Mouse (Mus musculus): ENCODE results near the gene Clic4.
"Not testable (repeated sequence)": the region's sequence is repeated elsewhere in the genome, so short reads cannot be mapped to it uniquely, and the experiment has no call there.

Gene Clic4

DNA sequence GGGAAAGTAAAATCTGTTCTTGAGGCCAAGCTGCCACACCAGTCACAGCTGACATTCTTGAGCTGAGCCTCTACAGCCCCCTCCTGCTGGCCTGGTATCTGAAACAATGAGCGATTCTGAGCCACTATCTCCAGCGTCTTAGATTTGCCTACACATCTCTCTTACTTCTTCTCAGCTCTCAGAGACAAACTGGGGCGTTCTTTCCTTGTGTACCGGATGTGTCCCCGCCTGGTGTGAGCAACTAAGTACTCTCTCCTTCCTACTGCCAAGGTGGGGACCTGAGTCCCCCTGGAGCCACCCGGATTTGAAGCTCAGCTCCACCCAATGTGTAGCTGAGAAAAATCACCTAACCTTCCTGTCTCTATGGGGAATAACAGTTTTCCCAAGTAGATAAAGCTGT lies 19.2 kb upstream of the Clic4 start:
- no peak for DNase-seq

DNA sequence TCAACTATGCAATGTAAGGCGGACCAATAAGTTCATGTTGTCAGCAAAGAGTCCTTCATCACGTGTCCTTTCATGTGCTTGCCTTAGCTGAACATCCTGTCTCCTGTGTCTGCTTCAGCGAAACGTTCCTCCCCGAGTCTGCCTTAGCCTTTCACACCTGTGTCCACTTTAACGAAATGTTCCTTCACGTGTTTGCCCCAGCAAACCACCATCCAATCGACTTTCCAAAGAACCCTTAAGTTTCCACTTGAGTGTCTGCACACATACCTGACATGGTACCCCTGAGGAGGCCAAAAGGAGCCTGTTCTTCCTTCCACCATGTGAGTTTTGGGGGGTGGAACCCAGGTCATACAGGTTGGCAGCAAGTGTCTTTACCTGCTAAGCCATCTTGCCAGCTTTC lies 18.6 kb upstream of the Clic4 start:
- DNase-seq = no peak

DNA sequence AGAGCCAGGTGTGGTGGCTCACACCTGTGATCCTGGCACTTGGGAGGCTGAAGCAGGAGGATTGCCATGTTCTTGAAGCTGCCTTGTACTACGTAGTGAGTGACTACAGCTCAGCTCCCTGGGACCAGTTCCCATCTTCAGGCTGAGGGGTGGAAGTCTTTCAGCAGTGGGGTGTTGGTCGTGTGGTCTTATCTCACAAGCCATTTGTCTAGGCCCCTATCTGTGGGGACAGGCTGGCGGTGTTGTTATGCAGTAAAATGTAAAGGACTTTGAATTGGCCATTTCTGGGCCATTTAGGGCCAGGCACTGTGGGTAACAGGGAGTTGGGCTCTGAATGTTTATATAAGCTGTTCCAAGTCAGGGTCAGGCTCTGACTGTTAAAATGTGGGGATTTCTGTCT lies 15.4 kb upstream of the Clic4 start:
- no peak for DNase-seq

DNA sequence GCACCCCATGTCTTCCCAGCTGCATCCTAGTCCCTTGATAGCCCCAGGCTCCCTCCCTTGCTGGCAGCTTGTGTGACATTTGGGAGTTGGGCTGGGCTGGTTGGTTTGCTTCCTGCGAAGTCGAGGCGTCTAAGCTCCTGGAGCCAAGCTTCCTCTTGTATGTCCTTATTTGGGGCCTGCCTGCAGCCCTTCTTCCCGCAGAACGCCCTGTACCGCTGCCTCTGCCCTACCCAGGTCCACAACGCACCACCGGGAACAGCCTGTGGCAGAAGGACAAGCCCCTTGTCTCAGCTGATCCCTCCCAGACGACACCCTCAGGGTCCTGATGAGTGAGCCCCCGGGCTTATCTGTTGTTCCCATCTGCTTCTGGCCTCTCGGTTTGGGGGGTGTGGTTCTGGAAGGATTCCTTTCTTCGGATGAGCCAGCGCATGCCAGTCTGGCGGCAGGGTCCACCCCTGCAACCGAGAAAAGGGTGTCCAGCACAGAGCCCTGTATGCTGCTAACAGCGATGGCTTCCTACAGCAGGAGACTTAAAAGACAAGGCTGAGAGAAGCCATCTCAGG lies 14.3 kb upstream of the Clic4 start:
- no peak for DNase-seq

DNA sequence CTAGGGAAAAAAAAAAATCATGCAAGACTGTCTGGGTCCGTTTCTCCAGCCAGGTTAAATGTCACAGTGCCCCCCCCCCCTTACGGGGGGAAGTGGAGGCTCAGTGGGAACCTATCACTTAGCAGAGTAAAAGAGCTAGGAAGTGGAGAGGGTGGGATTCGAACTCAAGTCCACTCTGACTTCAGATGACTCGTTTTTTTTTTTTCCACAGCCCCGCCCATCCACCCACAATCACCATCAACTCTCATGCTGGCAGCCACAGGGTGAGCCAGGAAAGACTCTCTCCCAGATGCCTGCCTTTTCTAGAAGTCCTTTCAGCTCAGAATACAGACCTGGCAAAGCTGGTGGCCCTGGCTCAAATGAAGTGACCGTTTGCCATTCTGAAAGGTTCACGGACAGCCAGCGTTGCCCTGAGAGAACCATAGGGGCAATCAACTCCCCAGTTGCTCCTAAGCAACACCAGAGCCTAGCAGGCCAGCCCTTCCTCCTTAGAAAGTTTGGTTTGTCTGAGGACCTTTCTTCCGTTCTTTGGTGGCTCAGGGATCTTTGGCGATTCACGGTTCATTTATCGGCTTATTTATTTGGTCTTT lies 13.5 kb upstream of the Clic4 start:
- no peak for DNase-seq

DNA sequence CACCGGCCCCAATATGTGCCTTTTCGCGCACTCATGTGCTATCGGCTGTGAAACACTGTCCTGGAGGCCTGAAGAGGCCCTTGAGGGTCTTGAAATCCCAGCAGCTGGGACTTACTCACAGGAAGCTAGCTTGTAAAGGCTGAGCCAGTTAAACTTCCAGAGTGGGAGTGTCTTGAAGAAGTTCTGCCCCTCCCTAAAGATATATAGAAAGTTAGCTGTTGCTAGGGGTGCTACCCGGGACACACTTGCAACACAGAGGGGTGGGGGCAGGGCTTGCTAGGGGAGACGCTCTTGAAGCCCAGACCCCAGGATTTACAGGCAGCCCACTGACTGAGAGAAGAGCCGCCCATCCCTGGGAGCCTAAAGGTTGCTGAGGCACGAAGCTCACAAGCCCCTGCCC lies 12.8 kb upstream of the Clic4 start:
- DNase-seq = no peak

DNA sequence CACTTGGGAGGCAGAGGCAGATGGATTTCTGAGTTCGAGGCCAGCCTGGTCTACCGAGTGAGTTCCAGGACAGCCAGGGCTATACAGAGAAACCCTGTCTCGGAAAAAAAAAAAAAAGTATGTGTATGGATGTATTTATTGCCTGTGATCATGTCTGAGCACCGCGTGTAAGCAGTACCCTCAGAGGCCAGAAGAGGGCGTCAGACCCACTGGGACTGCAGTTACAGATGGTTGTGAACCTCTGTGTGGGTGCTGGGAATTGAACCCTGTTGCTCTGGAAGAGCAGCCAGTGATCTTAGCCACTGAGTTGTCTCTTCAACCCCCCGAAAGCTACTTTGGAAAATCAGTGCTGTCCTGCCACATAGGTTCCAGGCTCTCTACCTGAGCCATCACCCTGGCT lies 11.3 kb upstream of the Clic4 start:
- DNase-seq = no peak

DNA sequence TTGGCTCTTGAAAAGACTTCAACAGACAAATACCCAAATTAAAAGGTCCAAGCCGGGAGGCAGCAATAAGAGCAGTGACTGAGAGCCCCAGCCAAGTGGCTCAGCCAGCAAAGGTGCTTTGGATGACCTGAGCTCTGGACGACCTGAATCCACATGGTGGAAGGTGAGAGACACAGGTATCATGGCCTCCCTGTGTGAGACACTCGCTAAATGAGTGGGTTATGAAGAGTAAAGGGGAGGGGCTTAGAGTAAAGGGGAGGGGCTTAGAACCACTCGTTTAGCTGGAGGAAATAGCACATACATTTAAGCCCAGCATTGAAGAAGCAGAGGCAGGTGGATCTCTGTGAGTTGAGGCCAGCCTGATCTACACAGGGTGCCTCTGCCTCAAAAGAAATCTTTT lies 10.8 kb upstream of the Clic4 start:
- no peak for DNase-seq

DNA sequence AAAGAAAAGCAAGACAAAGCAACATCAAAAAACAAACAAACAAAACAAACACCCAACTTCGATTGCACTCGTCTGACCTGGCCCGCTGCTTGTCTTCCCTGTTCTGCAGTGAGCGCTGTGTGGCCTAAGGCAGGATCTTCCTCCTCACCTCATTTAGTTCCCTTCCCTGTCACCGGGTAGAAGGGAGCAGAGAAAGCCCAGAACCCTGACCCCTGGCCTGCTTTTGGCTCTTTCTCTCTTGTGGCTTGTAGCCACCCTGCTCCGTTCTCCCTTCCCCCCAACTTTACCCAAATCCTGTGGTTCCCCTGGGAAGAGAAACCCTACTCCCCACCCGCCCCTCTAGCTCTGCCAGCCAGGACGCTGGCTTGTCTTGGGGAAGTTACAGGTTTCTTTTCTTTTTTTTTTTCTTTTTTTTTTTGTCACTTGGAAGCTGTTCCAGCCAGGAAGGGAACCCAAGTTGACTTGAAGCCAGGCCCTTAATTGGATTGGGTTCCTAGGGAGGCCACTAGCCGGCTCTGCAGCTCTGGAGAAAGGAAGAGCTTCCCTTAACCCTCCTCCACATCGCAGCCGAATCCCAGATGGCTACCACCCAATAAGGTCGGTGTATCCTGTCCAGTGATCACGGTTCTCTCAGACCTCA lies 10.2 kb upstream of the Clic4 start:
- no peak for DNase-seq

DNA sequence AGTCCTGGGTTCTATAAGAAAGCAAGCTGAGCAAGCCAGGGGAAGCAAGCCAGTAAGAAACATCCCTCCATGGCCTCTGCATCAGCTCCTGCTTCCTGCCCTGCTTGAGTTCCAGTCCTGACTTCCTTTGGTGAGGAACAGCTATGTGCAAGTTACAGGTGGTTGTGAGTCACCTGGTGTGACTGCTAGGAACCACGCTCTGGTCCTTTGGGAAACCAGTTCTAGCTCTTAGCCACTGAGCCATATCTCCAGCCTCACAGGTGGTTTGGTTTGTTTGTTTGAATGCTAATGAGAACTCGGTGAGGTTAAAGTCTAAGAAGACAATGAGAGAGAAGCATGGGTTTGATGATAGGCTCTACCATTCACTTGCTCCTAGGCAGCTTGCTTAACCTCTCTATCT lies 7.4 kb upstream of the Clic4 start:
- DNase-seq = not testable (repeated sequence)

DNA sequence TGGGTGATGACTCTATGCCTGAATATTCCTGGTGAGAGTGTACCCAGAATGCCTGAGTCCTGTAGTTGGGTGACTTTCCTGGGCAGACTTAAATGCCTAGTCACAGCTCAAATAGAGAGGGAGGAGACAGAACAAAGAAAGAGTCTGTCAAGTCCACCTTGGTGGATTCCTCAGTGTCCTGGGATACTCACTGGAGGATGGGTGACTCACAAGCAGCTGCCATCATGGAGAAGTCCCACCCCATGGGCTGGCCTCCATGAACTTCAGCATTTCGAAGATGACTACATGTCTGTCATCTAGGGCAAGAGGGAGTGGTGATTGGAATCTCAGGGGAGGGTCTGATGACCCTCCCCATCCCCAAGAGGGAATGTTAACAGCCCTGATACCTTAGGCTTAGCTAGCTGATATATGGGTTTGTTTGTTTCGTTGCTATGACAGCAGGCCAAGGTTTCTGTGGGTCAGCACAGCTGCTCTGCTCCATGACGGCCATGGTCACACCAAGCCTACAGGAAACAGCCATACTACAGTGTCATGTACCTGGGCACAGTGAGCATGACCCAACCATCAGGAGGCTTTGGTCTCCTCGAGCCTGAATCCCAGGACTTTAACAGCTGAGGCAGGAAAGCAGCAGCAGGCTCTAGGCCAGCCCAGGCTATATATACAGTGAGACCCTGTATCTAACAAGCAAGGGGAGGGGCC lies 4.2 kb upstream of the Clic4 start:
- DNase-seq = no peak

DNA sequence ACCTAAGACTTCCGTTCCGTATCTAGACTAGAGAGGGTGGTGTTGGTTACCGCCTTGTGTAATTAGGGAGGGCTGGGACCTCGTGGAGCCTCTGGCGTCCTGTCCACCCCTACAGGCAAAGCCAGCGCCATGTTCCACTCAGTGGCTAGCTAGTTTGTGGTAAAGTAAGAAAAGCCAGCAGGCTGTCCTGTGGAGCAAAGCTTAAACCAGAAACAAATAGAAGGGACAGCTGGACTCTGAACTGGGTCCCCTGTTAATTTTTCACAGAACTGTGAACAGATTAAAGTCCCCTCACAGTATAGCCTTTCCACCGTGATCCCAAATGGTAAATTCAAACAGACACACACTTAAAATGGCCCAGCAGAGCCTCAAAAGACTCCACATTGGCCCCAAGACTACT lies 2.1 kb upstream of the Clic4 start:
- DNase-seq = no peak

DNA sequence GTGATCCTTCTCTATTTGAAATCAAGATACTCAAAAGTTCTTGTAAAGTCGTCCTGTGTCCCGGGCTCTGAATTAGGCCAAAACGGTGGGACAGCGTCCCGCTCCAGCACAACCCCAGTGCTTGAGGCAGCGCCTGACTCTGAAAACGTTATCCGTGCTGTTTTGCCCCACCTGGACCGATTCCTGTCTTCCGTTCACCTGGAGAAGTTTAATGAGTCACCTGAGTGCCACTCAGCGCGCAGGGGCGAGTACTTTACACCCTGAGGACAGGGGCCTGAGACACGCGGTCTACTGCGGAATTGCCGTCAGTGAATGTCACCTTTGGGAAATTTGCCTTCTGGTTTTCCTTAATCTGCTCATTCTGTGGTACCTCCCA lies 681 bp upstream of the Clic4 start:
- DNase-seq = no peak

DNA sequence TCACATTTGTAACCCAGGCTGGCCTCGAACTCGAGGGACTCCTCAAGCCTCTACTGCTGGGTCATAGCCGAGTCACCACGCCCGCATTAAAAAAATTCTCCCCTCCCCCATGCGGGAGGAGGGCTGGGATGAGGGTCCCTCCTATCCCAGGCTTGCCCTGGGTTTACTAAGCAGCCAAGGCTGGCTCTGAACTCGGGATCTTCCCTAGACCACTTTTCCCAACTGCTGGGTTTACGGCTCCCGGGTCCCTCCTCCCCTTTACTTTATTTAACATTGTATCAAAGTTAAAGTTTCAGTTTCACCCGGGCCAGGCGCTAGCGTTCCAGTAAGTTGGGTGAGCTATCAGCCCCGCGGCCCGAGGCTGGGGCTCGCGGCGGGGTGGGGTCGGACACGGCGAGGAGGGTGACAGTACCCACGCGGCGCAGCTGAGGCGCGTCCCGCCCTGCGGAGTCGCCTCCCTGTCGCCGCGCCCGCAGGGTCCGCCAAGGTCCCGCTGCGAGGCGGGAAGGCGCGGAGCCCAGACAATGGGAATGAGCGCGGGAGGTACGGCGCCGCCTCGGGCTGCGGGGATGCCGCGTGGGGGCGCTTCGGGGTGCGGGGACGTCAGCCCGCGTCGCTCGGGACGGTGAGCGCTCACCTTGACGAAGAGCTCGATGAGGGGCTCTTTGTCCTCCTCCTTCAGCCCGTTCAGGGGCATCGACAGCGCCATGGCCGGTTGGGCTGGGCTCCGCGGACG lies 565 bp downstream of the Clic4 start:
- no peak for DNase-seq

DNA sequence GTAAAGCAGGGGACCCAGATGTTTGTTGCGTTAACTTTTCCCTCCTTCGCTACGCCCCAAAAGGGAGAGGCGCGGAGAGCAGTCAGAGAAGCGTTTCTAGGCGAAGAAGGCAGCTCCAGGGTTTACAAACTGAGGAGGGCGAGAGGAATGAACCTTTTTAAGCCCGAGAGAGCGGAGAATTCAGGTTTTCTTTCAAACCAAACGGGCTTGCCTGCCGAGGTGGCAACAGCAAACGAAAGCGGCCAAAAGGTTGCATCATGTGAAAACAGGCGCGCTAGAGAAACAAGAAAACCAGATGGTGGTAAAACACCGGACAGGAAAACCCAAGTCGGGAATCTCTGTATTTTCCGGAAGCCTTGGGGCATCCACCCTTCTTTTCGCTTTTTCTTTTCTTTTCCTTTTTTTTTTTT lies 1.2 kb downstream of the Clic4 start:
- no peak for DNase-seq

DNA sequence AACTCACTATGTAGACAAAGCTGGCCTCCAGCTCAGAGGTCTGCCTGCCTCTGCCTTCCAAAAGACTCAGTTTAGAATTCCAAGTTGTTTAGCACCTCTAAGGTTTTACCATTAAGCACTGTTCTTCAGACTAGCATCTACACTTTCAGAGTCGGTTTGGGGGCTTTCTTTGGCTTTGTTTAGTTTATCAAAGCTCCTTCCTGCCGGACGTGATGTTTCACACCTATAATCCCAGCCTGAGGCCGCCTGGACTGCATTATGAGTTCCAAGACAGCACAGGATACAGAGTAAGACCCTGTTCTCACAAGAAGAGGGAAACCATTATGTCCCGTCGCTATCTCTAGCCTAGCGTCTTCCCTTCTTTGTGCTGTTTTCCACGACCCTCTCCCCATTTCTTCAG lies 2.1 kb downstream of the Clic4 start:
- DNase-seq = no peak

DNA sequence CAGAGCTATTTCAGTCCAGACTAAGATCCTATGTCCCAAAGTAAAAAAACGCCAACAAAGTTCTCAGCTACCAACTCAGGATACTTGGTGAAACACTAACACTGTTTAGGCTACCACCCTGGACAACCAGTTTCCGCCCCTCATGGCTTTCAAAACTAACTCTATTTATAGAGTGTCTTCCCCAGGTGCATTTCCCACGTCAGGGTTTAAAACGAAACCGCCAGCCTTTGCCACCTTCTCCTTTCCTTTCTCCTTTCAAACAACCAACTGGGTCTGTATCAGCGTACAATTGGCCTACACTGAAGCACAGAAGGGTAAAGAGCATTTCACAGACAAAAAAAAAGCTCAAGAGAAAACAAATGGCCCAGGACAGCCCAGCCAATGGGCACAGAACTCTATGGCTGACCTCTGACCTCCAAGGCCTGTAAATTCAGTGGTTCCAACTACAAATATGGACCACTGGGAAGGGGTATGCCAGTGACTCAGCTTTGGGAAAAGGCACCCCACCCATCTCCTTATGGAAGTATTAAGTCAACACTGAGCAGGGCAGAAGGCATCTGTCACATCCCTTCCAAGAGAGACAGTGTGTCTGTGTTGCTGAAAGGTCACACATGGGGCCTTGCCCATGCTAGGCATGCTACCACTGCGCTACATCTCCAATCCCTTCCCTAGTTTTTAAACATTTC lies 2.8 kb downstream of the Clic4 start:
- DNase-seq = no peak

DNA sequence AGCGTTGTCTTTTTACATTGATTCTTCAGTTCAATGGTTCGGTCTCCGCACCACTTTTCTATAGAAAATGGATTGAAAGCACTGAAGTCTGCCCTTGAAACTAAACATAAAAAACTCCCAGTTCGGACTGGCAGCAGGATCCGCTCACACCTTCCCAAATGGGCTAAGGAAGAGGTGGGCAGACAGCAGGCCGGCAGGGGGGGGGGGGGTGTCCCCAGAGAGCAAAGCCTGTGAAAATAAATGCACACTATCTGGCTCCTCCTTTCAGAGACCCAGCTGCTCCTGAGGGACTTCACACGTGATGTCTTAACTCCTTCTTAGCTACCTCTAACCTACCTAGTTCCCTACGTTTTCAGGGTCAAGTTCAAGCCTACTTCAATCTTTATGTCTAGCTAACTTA lies 5.1 kb downstream of the Clic4 start:
- DNase-seq = no peak

DNA sequence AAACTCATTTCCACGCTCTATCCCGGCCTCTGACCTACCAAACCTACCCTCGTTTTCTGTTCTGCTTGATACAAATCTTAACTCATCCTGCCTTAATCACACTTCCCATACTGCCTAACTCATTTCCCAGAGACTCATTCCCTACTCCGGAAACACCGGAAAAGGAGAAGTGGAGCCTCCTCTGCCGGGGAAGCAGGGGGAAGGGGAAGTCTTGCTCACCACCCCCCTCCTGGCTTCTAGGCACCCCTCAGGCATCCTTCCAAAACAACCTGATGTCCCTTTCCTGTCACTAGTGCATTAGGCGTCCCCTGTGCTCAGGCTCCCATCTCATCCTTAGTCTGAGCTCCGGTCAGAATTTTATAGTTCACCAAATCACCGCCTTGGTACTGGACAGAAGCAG lies 5.6 kb downstream of the Clic4 start:
- DNase-seq = no peak

DNA sequence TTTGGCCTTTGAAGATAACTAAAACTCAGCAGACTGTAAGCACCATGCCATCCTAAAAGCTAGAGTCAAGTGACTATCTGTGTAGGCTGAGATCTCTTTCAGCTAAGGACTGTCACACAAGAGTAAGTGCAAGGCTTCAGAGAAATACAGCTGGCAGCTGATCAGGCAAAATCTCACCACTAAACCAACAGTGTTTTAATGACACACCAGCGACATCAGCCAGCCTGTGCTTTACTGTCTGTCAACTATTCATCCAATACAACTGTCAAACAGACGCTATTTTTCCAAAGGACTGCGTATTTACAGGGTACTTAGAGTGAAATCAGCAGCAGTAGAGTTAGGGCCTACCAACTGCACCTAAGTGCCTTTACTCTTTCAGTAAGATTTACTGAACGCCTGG lies 12.2 kb downstream of the Clic4 start:
- no peak for DNase-seq

DNA sequence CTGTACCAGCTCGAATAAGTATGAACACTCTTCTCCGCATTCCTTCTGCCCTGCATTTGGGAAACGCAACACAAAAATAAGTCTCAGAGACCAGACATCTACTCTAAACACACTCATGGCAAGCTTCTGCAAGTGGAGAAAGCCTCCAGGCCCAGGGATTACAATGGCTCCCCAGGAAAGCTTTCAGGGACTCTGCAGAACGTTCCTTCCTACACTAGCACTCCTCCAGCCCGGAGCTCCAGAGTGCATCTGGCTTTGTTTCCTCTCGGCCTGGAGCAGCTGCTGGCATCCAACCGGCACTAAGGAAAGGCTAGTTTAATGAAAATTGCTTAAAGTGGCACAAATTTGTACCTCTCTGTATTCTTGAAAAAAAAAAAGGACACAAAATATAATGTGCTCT lies 14.1 kb downstream of the Clic4 start:
- no peak for DNase-seq

DNA sequence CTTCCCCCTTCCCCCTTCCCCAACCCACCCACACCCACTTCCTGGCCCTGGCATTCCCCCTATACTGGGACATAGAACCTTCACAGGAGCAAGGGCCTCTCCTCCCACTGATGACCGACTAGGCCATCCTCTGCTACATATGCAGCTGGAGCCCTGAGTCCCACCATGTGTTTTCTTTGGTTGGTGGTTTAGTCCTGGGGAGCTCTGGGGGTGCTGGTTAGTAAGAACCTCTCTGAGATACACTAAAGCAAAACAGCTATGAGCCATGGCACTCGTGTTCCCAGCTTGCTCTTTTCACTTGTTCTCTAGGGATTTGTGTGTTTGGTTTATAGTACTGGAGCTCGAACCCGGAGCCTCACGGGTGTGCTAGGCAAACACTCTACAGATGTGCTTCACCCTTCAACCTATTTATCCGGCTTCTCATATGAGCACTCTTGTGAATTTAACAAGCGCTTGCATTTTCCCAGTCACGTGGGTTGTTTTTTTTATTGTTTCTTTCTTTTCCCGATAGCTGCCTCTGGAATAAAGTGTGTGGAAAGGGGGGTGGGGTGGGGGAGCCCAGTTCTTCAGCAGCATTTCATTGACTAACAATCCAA lies 14.6 kb downstream of the Clic4 start:
- DNase-seq = no peak

Data from right cerebral cortex, postnatal 14 days (tissue).